ENCODE assay signal across 9 mouse cellular contexts in genomic region chr13:112119611-112120041, GRCm38 (mm10).
A peak's percentile ranks its signal among the peaks of the same experiment; 100 is the strongest.
DNase-seq lines count a peak whose midpoint lies in the region; ATAC-seq and TF ChIP-seq lines count a peak whose summit lies in the region.
"Had no signal": no experiment of that assay in that cellular context is flagged by ENCODE, and none has a peak within 500 bp of the region (broad histone marks: within the 10 kb centered on the region; RNA-seq: fewer than 3 reads in every experiment).

No protein-coding gene starts in this region.

- H3K4me3 ChIP-seq in hindbrain, embryonic 14.5 days (replicated peaks; ENCODE audit: low read length), result no peak overlapping the region
- H3K4me3 ChIP-seq in hindbrain, embryonic 11.5 days (ENCODE audit: low read depth, low read length), result no peak overlapping the region
- no peak overlapping the region for H3K4me3 ChIP-seq in forebrain, postnatal 0 days (ENCODE audit: low read depth, low read length)
- H3K4me3 ChIP-seq in kidney, postnatal 0 days (replicated peaks; ENCODE audit: low read depth, low read length), result no peak overlapping the region

- H3K36me3 ChIP-seq in hindbrain, embryonic 14.5 days (replicated peaks; ENCODE audit: control insufficient read depth, insufficient read depth), result no peaks in the 10 kb centered on the region
- no peaks in the 10 kb centered on the region for H3K36me3 ChIP-seq in hindbrain, embryonic 11.5 days (ENCODE audit: control insufficient read depth, insufficient read depth, low read length)
- H3K36me3 ChIP-seq in forebrain, postnatal 0 days (ENCODE audit: insufficient read depth), result no peaks in the 10 kb centered on the region
- no peaks in the 10 kb centered on the region for H3K36me3 ChIP-seq in kidney, postnatal 0 days (ENCODE audit: insufficient read depth, low read length)

- DNase-seq in hindbrain, embryonic 14.5 days (ENCODE audit: low spot score), result peak; percentile 49
- no peak for DNase-seq in hindbrain, embryonic 11.5 days (ENCODE audit: low spot score)
- peak; percentile 92 for DNase-seq in brain, embryonic 14.5 days (ENCODE audit: low read depth)
- DNase-seq in forebrain, postnatal 0 days, result peak; percentile 59
- DNase-seq in kidney, postnatal 0 days (ENCODE audit: low spot score), result no peak
- no peak for DNase-seq in thymus, adult 18-20 months
- no peak for DNase-seq in MN1 (ENCODE audit: low spot score)
- DNase-seq: cerebellum, adult 18-20 months had no signal

- 0 out of 2 replicates have a peak, but pooled peaks cover 11% of the 10 kb centered on the region for H3K4me1 ChIP-seq in hindbrain, embryonic 14.5 days (replicated peaks; ENCODE audit: control insufficient read depth, insufficient read depth, low read length)
- no peaks in the 10 kb centered on the region for H3K4me1 ChIP-seq in hindbrain, embryonic 11.5 days (replicated peaks; ENCODE audit: control insufficient read depth, insufficient read depth, low read length)
- peaks cover 3% of the 10 kb centered on the region; the same call in 1 of the 2 replicates for H3K4me1 ChIP-seq in forebrain, postnatal 0 days (ENCODE audit: insufficient read depth)
- peaks cover 19% of the 10 kb centered on the region for H3K4me1 ChIP-seq in kidney, postnatal 0 days (replicated peaks; ENCODE audit: insufficient read depth, low read length)

- 39% methylated on average over 11 of the region's 11 CpGs for WGBS in hindbrain, embryonic 14.5 days
- 64% methylated on average over 11 of the region's 11 CpGs for WGBS in hindbrain, embryonic 11.5 days
- 9% methylated on average over 11 of the region's 11 CpGs for WGBS in forebrain, postnatal 0 days
- 14% methylated on average over 11 of the region's 11 CpGs for WGBS in kidney, postnatal 0 days

- no peaks in the 10 kb centered on the region for H3K9me3 ChIP-seq in hindbrain, embryonic 14.5 days (ENCODE audit: control insufficient read depth, low read length)
- H3K9me3 ChIP-seq in hindbrain, embryonic 11.5 days (ENCODE audit: control insufficient read depth, low read length), result no peaks in the 10 kb centered on the region
- H3K9me3 ChIP-seq in forebrain, postnatal 0 days (ENCODE audit: low read length), result no peaks in the 10 kb centered on the region
- no peaks in the 10 kb centered on the region for H3K9me3 ChIP-seq in kidney, postnatal 0 days (replicated peaks; ENCODE audit: low read length)

- H3K4me2 ChIP-seq in hindbrain, embryonic 14.5 days (replicated peaks), result no peak overlapping the region
- no peak overlapping the region for H3K4me2 ChIP-seq in hindbrain, embryonic 11.5 days (replicated peaks; ENCODE audit: low read depth, low read length)
- H3K4me2 ChIP-seq in forebrain, postnatal 0 days (ENCODE audit: low read depth), result peak overlapping the region; percentile 26; the same call in 1 of the 2 replicates
- H3K4me2 ChIP-seq in kidney, postnatal 0 days (ENCODE audit: low read length), result peak overlapping the region; percentile 30

- TF ChIP-seq CTCF in brain, embryonic 14.5 days (IDR thresholded peaks at IDR 0.05; ENCODE audit: borderline replicate concordance, extremely low read depth, insufficient read depth, insufficient read length), result no peak
- TF ChIP-seq CTCF in forebrain, postnatal 0 days (IDR thresholded peaks at IDR 0.05; ENCODE audit: low read depth), result no peak
- TF ChIP-seq CTCF in kidney, postnatal 0 days (IDR thresholded peaks at IDR 0.05; ENCODE audit: low read depth), result no peak

- H3K9ac ChIP-seq in hindbrain, embryonic 14.5 days, result no peak overlapping the region
- H3K9ac ChIP-seq in hindbrain, embryonic 11.5 days (ENCODE audit: low read depth, low read length), result no peak overlapping the region
- H3K9ac ChIP-seq in forebrain, postnatal 0 days, result no peak overlapping the region
- 0 out of 2 replicates have a peak overlapping the region, but pooled peaks have one; percentile 5 for H3K9ac ChIP-seq in kidney, postnatal 0 days (ENCODE audit: low read depth, low read length)

- peak; percentile 68; the same call in 1 of the 2 replicates for ATAC-seq in hindbrain, embryonic 14.5 days (ENCODE audit: low FRiP score)
- no peak for ATAC-seq in hindbrain, embryonic 11.5 days (ENCODE audit: low FRiP score)
- ATAC-seq in forebrain, postnatal 0 days, result peak; percentile 67
- no peak for ATAC-seq in kidney, postnatal 0 days (replicated peaks; ENCODE audit: low FRiP score, low read depth)
- no peak for ATAC-seq in monocyte, adult 5-6 weeks (replicated peaks; ENCODE audit: insufficient number of reproducible peaks, low FRiP score, low TSS enrichment, poor library complexity, severe bottlenecking)

- TF ChIP-seq POLR2A in brain, embryonic 14.5 days (IDR thresholded peaks at IDR 0.05; ENCODE audit: borderline replicate concordance, extremely low read depth, insufficient read depth, insufficient read length, poor library complexity, severe bottlenecking), result no peak

- no peaks in the 10 kb centered on the region for H3K27me3 ChIP-seq in hindbrain, embryonic 14.5 days (ENCODE audit: control insufficient read depth, insufficient read depth, low read length)
- no peaks in the 10 kb centered on the region for H3K27me3 ChIP-seq in hindbrain, embryonic 11.5 days (ENCODE audit: control insufficient read depth, insufficient read depth, low read length)
- peaks cover 11% of the 10 kb centered on the region for H3K27me3 ChIP-seq in forebrain, postnatal 0 days (ENCODE audit: insufficient read depth, low read length)
- no peaks in the 10 kb centered on the region for H3K27me3 ChIP-seq in kidney, postnatal 0 days (ENCODE audit: insufficient read depth, low read length)

- no peak overlapping the region for H3K27ac ChIP-seq in hindbrain, embryonic 14.5 days
- H3K27ac ChIP-seq in hindbrain, embryonic 11.5 days (ENCODE audit: low read depth, low read length), result no peak overlapping the region
- no peak overlapping the region for H3K27ac ChIP-seq in forebrain, postnatal 0 days (ENCODE audit: low read depth, low read length)
- peak overlapping the region; percentile 43 for H3K27ac ChIP-seq in kidney, postnatal 0 days

Comparison
In these comparisons a context has a peak if more than half of its experiments do, and no peak if none do; other contexts are left out.
1. ATAC-seq: peak in hindbrain, embryonic 14.5 days (single experiment) and forebrain, postnatal 0 days (single experiment); none in hindbrain, embryonic 11.5 days (single experiment), kidney, postnatal 0 days (single experiment) and monocyte, adult 5-6 weeks (single experiment).
2. DNase-seq: peak in hindbrain, embryonic 14.5 days (single experiment), brain, embryonic 14.5 days (single experiment) and forebrain, postnatal 0 days (single experiment); none in hindbrain, embryonic 11.5 days (single experiment), kidney, postnatal 0 days (single experiment), thymus, adult 18-20 months (0 of 2) and MN1 (single experiment).
3. H3K4me2 ChIP-seq: peak in forebrain, postnatal 0 days (single experiment) and kidney, postnatal 0 days (single experiment); none in hindbrain, embryonic 14.5 days (single experiment) and hindbrain, embryonic 11.5 days (single experiment).